Mouse (Mus musculus): ENCODE results near the gene A230072I06Rik. TPM values are rescaled to one million over a fixed set of nuclear protein-coding genes. Genes with fewer than 3 reads are reported as not detected.

A230072I06Rik gene
- total RNA-seq, 1 experiment = not detected

DNA sequence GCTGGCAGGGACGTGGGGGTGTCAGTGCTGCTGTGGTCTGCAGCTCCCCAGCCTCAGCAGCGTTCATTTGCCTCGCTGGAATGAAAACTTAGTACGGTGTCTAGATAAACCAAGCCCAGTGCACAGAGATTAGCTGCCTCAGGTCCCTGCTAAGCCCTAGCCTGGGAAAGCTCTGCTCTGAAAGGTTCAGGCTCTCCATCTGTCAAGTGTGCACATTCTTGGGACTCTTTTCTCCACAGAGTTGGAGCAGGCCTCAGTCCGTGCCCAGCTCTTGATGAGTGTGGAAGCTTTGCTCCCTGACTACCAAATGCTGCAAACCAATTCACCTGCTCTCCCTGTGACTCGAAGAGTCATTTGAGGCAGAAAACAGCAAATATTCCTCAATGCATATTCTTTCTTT lies 43.5 kb downstream of the A230072I06Rik start:
- no peak overlapping the region for H3K27ac ChIP-seq (ENCODE audit: insufficient read depth, low read depth, low read length, poor library complexity, severe bottlenecking)
- no peak overlapping the region for H3K4me3 ChIP-seq (ENCODE audit: insufficient read depth in 1 of 2, low read depth in 1 of 2, low read length in 2 of 2, poor library complexity in 1 of 2, severe bottlenecking in 1 of 2)
- H3K4me1 ChIP-seq (ENCODE audit: control insufficient read depth in 2 of 2, insufficient read depth in 2 of 2, low read length in 2 of 2, poor library complexity in 1 of 2) = peaks cover 0 to 3% of the 10 kb centered on the region in 2 experiments; a peak in 1 of 4 replicates
- no peak overlapping the region for H3K9ac ChIP-seq (ENCODE audit: insufficient read depth, low read depth, low read length, poor library complexity, severe bottlenecking)
- TF ChIP-seq HCFC1 (IDR thresholded peaks at IDR 0.05; ENCODE audit: borderline replicate concordance, insufficient read depth, low read length) = no peak
- TF ChIP-seq ZNF384 (IDR thresholded peaks at IDR 0.05; ENCODE audit: low read depth, low read length) = no peak
- TF ChIP-seq ZC3H11A (IDR thresholded peaks at IDR 0.05; ENCODE audit: borderline replicate concordance, low read depth, low read length) = no peak
- TF ChIP-seq MAFK (IDR thresholded peaks at IDR 0.05; ENCODE audit: insufficient read depth, low read depth, low read length) = no peak
- TF ChIP-seq CHD2 (IDR thresholded peaks at IDR 0.05; ENCODE audit: low read depth, low read length) = no peak
- in situ Hi-C loops (cut with MboI; ENCODE audit: low sequenced_read_pairs in 2 of 2, unreplicated experiment in 2 of 2) = no loop called here
- H3K36me3 ChIP-seq (ENCODE audit: control insufficient read depth, insufficient read depth, low read length, poor library complexity, severe bottlenecking) = no peaks in the 10 kb centered on the region
- no peak for DNase-seq (ENCODE audit: low read depth, low spot score)
- H3K9me3 ChIP-seq (ENCODE audit: control insufficient read depth, insufficient read depth, low read depth, low read length) = no peaks in the 10 kb centered on the region

DNA sequence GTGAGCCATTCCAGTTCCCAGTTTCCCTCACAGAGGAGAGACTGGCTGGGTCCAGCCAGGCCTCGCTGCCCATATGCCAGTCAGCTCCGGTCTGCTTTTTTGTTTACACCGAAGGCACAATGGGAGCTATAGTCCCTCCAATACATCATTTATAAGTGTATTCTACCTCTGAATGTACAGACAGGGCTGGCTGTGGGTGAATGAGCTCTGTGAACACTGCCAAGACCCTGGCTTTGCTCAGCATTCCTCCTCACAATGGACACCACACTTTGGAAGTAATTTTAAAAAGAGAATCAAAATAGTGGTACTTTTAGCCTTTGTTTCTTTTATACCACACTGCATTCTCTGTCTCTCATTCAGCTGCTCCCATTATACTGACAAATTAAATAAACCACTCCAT lies 44.6 kb downstream of the A230072I06Rik start:
- H3K36me3 ChIP-seq (ENCODE audit: control insufficient read depth, insufficient read depth, low read length, poor library complexity, severe bottlenecking) = no peaks in the 10 kb centered on the region
- no peak for TF ChIP-seq HCFC1 (IDR thresholded peaks at IDR 0.05; ENCODE audit: borderline replicate concordance, insufficient read depth, low read length)
- no peak overlapping the region for H3K4me3 ChIP-seq (ENCODE audit: insufficient read depth in 1 of 2, low read depth in 1 of 2, low read length in 2 of 2, poor library complexity in 1 of 2, severe bottlenecking in 1 of 2)
- peaks cover 0 to 3% of the 10 kb centered on the region in 2 experiments; a peak in 1 of 4 replicates for H3K4me1 ChIP-seq (ENCODE audit: control insufficient read depth in 2 of 2, insufficient read depth in 2 of 2, low read length in 2 of 2, poor library complexity in 1 of 2)
- in situ Hi-C loops (cut with MboI; ENCODE audit: low sequenced_read_pairs in 2 of 2, unreplicated experiment in 2 of 2) = no loop called here
- DNase-seq (ENCODE audit: low read depth, low spot score) = no peak
- H3K27ac ChIP-seq (ENCODE audit: insufficient read depth, low read depth, low read length, poor library complexity, severe bottlenecking) = no peak overlapping the region
- no peaks in the 10 kb centered on the region for H3K9me3 ChIP-seq (ENCODE audit: control insufficient read depth, insufficient read depth, low read depth, low read length)
- no peak overlapping the region for H3K9ac ChIP-seq (ENCODE audit: insufficient read depth, low read depth, low read length, poor library complexity, severe bottlenecking)

DNA sequence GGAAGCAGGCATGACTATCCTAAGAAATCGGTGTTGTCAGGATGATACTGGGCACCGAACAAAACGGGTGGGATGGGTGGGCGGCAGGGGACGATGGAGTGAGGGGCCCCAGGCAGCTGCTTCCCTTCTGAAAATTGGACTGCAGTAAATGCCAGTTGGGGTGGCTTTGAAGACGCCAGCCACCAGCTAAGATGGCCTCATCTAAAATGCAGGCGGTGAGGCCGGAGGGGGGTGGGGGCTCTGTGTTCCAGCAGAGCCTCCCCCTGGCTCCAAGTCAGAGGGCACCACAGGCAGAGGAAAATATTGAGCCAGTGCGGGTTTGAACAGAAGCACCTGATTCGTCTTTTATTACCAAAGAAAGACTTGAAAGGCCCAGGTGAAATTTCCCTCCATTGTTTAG lies 45.9 kb downstream of the A230072I06Rik start:
- no peak overlapping the region for H3K27ac ChIP-seq (ENCODE audit: insufficient read depth, low read depth, low read length, poor library complexity, severe bottlenecking)
- in situ Hi-C loops (cut with MboI; ENCODE audit: low sequenced_read_pairs in 2 of 2, unreplicated experiment in 2 of 2) = no loop called here
- no peak for DNase-seq (ENCODE audit: low read depth, low spot score)
- H3K4me3 ChIP-seq (ENCODE audit: insufficient read depth in 1 of 2, low read depth in 1 of 2, low read length in 2 of 2, poor library complexity in 1 of 2, severe bottlenecking in 1 of 2) = no peak overlapping the region
- no peak overlapping the region for H3K9ac ChIP-seq (ENCODE audit: insufficient read depth, low read depth, low read length, poor library complexity, severe bottlenecking)
- H3K9me3 ChIP-seq (ENCODE audit: control insufficient read depth, insufficient read depth, low read depth, low read length) = no peaks in the 10 kb centered on the region
- TF ChIP-seq ZC3H11A (IDR thresholded peaks at IDR 0.05; ENCODE audit: borderline replicate concordance, low read depth, low read length) = no peak
- TF ChIP-seq HCFC1 (IDR thresholded peaks at IDR 0.05; ENCODE audit: borderline replicate concordance, insufficient read depth, low read length) = no peak
- TF ChIP-seq CHD2 (IDR thresholded peaks at IDR 0.05; ENCODE audit: low read depth, low read length) = no peak
- TF ChIP-seq ZNF384 (IDR thresholded peaks at IDR 0.05; ENCODE audit: low read depth, low read length) = no peak
- no peak for TF ChIP-seq MAFK (IDR thresholded peaks at IDR 0.05; ENCODE audit: insufficient read depth, low read depth, low read length)
- H3K4me1 ChIP-seq (ENCODE audit: control insufficient read depth in 2 of 2, insufficient read depth in 2 of 2, low read length in 2 of 2, poor library complexity in 1 of 2) = peaks cover 0 to 3% of the 10 kb centered on the region in 2 experiments; a peak in 1 of 4 replicates
- H3K36me3 ChIP-seq (ENCODE audit: control insufficient read depth, insufficient read depth, low read length, poor library complexity, severe bottlenecking) = no peaks in the 10 kb centered on the region

DNA sequence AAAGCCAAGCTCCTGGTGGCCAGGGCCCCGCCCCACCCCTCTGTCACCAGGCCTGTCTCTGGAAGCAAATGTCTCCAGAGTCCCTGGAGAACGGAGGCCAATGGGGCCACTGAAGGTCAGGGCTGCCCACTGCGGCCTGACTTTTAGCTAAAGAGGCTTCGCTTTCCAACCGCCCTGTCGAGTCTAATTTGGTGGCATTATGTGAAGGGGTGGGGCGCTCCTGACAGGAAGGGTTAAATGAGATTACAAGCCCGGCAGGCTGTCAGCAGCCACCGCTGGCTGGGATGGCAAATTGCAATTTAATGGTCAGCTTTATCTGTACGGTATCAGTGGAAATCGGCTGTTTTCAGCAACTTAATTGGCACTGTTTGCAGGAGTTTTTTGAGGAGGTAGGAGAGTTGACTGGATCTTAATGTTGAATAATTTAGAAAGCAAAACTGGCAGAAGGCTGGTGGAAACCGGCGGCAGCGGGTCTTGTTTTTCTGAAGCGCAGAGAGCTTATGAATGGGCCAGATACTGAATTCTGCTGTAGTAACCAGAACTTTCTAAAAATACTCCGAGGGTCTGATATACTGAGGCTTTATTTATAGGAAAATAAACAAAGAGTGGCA lies 46.5 kb downstream of the A230072I06Rik start:
- H3K36me3 ChIP-seq (ENCODE audit: control insufficient read depth, insufficient read depth, low read length, poor library complexity, severe bottlenecking) = no peaks in the 10 kb centered on the region
- H3K27ac ChIP-seq (ENCODE audit: insufficient read depth, low read depth, low read length, poor library complexity, severe bottlenecking) = no peak overlapping the region
- no peaks in the 10 kb centered on the region for H3K9me3 ChIP-seq (ENCODE audit: control insufficient read depth, insufficient read depth, low read depth, low read length)
- H3K4me1 ChIP-seq (ENCODE audit: control insufficient read depth in 2 of 2, insufficient read depth in 2 of 2, low read length in 2 of 2, poor library complexity in 1 of 2) = peaks cover 0 to 3% of the 10 kb centered on the region in 2 experiments; a peak in 1 of 4 replicates
- in situ Hi-C loops (cut with MboI; ENCODE audit: low sequenced_read_pairs in 2 of 2, unreplicated experiment in 2 of 2) = no loop called here
- no peak for TF ChIP-seq ZNF384 (IDR thresholded peaks at IDR 0.05; ENCODE audit: low read depth, low read length)
- no peak for TF ChIP-seq MAFK (IDR thresholded peaks at IDR 0.05; ENCODE audit: insufficient read depth, low read depth, low read length)
- no peak for TF ChIP-seq ZC3H11A (IDR thresholded peaks at IDR 0.05; ENCODE audit: borderline replicate concordance, low read depth, low read length)
- TF ChIP-seq CHD2 (IDR thresholded peaks at IDR 0.05; ENCODE audit: low read depth, low read length) = no peak
- TF ChIP-seq HCFC1 (IDR thresholded peaks at IDR 0.05; ENCODE audit: borderline replicate concordance, insufficient read depth, low read length) = no peak
- no peak for DNase-seq (ENCODE audit: low read depth, low spot score)
- peak overlapping the region in 1 of 2 experiments; percentile 27; a peak in 1 of 4 replicates for H3K4me3 ChIP-seq (ENCODE audit: insufficient read depth in 1 of 2, low read depth in 1 of 2, low read length in 2 of 2, poor library complexity in 1 of 2, severe bottlenecking in 1 of 2)
- no peak overlapping the region for H3K9ac ChIP-seq (ENCODE audit: insufficient read depth, low read depth, low read length, poor library complexity, severe bottlenecking)

DNA sequence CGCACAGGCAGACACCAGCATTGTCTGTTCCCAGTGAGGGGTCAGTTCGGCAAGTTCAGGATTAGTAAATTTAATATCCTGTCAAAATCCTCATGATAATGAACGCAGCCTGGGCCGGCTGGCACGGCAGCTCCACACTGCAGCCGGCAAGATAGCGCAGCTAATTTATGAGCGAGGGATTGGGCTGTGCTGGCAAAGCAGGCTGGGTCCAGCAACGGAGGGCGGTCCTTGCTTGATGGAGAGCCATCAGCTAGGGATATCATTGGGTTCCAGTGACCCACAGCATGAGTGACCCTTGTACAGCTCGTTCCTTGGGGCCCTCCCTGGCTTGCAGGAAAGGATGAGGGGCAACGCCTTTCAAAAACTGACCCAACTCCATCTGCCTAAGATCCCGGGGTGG lies 48.6 kb downstream of the A230072I06Rik start:
- Histone ChIP-seq H3K27ac (ENCODE audit: insufficient read depth, low read depth, low read length, poor library complexity, severe bottlenecking) (no peak overlapping the region), H3K4me3 (ENCODE audit: insufficient read depth in 1 of 2, low read depth in 1 of 2, low read length in 2 of 2, poor library complexity in 1 of 2, severe bottlenecking in 1 of 2) (no peak overlapping the region), H3K36me3 (ENCODE audit: control insufficient read depth, insufficient read depth, low read length, poor library complexity, severe bottlenecking) (no peaks in the 10 kb centered on the region), H3K4me1 (ENCODE audit: control insufficient read depth in 2 of 2, insufficient read depth in 2 of 2, low read length in 2 of 2, poor library complexity in 1 of 2) (peaks cover 0 to 3% of the 10 kb centered on the region in 2 experiments; a peak in 1 of 4 replicates), H3K9me3 (ENCODE audit: control insufficient read depth, insufficient read depth, low read depth, low read length) (no peaks in the 10 kb centered on the region), H3K9ac (ENCODE audit: insufficient read depth, low read depth, low read length, poor library complexity, severe bottlenecking) (no peak overlapping the region)
- in situ Hi-C loops (cut with MboI; ENCODE audit: low sequenced_read_pairs in 2 of 2, unreplicated experiment in 2 of 2) = no loop called here
- TF ChIP-seq CHD2 (IDR thresholded peaks at IDR 0.05; ENCODE audit: low read depth, low read length) (no peak), ZNF384 (IDR thresholded peaks at IDR 0.05; ENCODE audit: low read depth, low read length) (no peak), HCFC1 (IDR thresholded peaks at IDR 0.05; ENCODE audit: borderline replicate concordance, insufficient read depth, low read length) (no peak), MAFK (IDR thresholded peaks at IDR 0.05; ENCODE audit: insufficient read depth, low read depth, low read length) (no peak), ZC3H11A (IDR thresholded peaks at IDR 0.05; ENCODE audit: borderline replicate concordance, low read depth, low read length) (no peak)
- no peak for DNase-seq (ENCODE audit: low read depth, low spot score)

Data from ES-E14 (cell line).